Mouse (Mus musculus): ENCODE measurements around the gene Ifnlr1.
A peak's percentile ranks its signal among the peaks of the same experiment; 100 is the strongest.
"Not testable (repeated sequence)": the region's sequence is repeated elsewhere in the genome, so short reads cannot be mapped to it uniquely, and the experiment has no call there.

Gene Ifnlr1

GRCm38 (mm10) chr4:135685906-135686567 is at the start of gene Ifnlr1:
Gene Ifnlr1 (plus strand): TSS chr4:135686287.
- peak; percentile 51 to 65 for DNase-seq (ENCODE audit: low spot score in 2 of 2)

GRCm38 (mm10) chr4:135641302-135642079 is 44.6 kb upstream of the Ifnlr1 start:
- DNase-seq (ENCODE audit: low spot score in 2 of 2), result not testable (repeated sequence)

GRCm38 (mm10) chr4:135645022-135645637 is 41.0 kb upstream of the Ifnlr1 start:
- no peak for DNase-seq (ENCODE audit: low spot score in 2 of 2)

- no peak for DNase-seq (ENCODE audit: low spot score in 2 of 2)
These were observed 33.0 kb upstream of the Ifnlr1 start for GRCm38 (mm10) chr4:135652966-135653607.

GRCm38 (mm10) chr4:135653956-135654355 is 32.1 kb upstream of the Ifnlr1 start:
- no peak for DNase-seq (ENCODE audit: low spot score in 2 of 2)

GRCm38 (mm10) chr4:135655499-135655898 is 30.6 kb upstream of the Ifnlr1 start:
- no peak for DNase-seq (ENCODE audit: low spot score in 2 of 2)

- DNase-seq (ENCODE audit: low spot score in 2 of 2), result no peak
These were observed 29.9 kb upstream of the Ifnlr1 start for GRCm38 (mm10) chr4:135656094-135656589.

- DNase-seq (ENCODE audit: low spot score in 2 of 2), result no peak
These were observed 27.6 kb upstream of the Ifnlr1 start for GRCm38 (mm10) chr4:135658484-135658883.

GRCm38 (mm10) chr4:135658899-135659298 is 27.2 kb upstream of the Ifnlr1 start:
- DNase-seq (ENCODE audit: low spot score in 2 of 2), result no peak

- no peak for DNase-seq (ENCODE audit: low spot score in 2 of 2)
These were observed 24.8 kb upstream of the Ifnlr1 start for GRCm38 (mm10) chr4:135661082-135661809.

- no peak for DNase-seq (ENCODE audit: low spot score in 2 of 2)
These were observed 24.1 kb upstream of the Ifnlr1 start for GRCm38 (mm10) chr4:135661994-135662393.

- no peak for DNase-seq (ENCODE audit: low spot score in 2 of 2)
These were observed 21.4 kb upstream of the Ifnlr1 start for GRCm38 (mm10) chr4:135664656-135665055.

GRCm38 (mm10) chr4:135666192-135666975 is 19.7 kb upstream of the Ifnlr1 start:
- DNase-seq (ENCODE audit: low spot score in 2 of 2), result no peak

GRCm38 (mm10) chr4:135667266-135667844 is 18.7 kb upstream of the Ifnlr1 start:
- no peak for DNase-seq (ENCODE audit: low spot score in 2 of 2)

GRCm38 (mm10) chr4:135673507-135673906 is 12.6 kb upstream of the Ifnlr1 start:
- no peak for DNase-seq (ENCODE audit: low spot score in 2 of 2)

GRCm38 (mm10) chr4:135674993-135675392 is 11.1 kb upstream of the Ifnlr1 start:
- DNase-seq (ENCODE audit: low spot score in 2 of 2), result no peak

GRCm38 (mm10) chr4:135676476-135676875 is 9.6 kb upstream of the Ifnlr1 start:
- no peak for DNase-seq (ENCODE audit: low spot score in 2 of 2)

GRCm38 (mm10) chr4:135679316-135679715 is 6.8 kb upstream of the Ifnlr1 start:
- DNase-seq (ENCODE audit: low spot score in 2 of 2), result no peak

- no peak for DNase-seq (ENCODE audit: low spot score in 2 of 2)
These were observed 4.3 kb upstream of the Ifnlr1 start for GRCm38 (mm10) chr4:135681789-135682188.

GRCm38 (mm10) chr4:135683553-135683952 is 2.5 kb upstream of the Ifnlr1 start:
- peak in 1 of 2 experiments; percentile 42 for DNase-seq (ENCODE audit: low spot score in 2 of 2)
